Mouse (Mus musculus) ES-E14 (cell line): ENCODE measurements around the gene Shroom3. TPM values are rescaled to one million over a fixed set of nuclear protein-coding genes. Genes with fewer than 3 reads are reported as not detected.

ENCODE experiments used
- DNase-seq: peaks from one replicate; pipeline ENCODE4 v3.0.0-alpha.2; 2013; ENCODE audit warnings: low read depth, low spot score
- H3K27ac ChIP-seq: 2 replicates; pipeline ENCODE4 v1.5.1; 2012; ENCODE audit warnings: low read depth, mild to moderate bottlenecking, low read length, moderate library complexity, mixed read lengths; ENCODE audit not compliant: poor library complexity, insufficient read depth, severe bottlenecking
- H3K36me3 ChIP-seq: 2 replicates; pipeline ENCODE4 v1.6.1; 2012; ENCODE audit warnings: mild to moderate bottlenecking, low read length, moderate library complexity, mixed read lengths; ENCODE audit not compliant: control insufficient read depth, poor library complexity, insufficient read depth, severe bottlenecking
- H3K4me1 ChIP-seq, 2 experiments: fragments of 150-350 bp in 1 of 2; sonication (generic) in 1 of 2; 2 replicates each; pipeline ENCODE4 v1.6.1; 2012; ENCODE audit warnings: low read length in 2 of 2, mild to moderate bottlenecking in 1 of 2, mixed read lengths in 1 of 2; ENCODE audit not compliant: control insufficient read depth in 2 of 2, insufficient read depth in 2 of 2, poor library complexity in 1 of 2
- H3K4me3 ChIP-seq, 2 experiments: fragments of 150-350 bp in 1 of 2; sonication (generic) in 1 of 2; 2 replicates each; pipeline ENCODE4 v1.5.1; 2012; ENCODE audit warnings: low read length in 2 of 2, low read depth in 1 of 2, mild to moderate bottlenecking in 1 of 2, mixed read lengths in 1 of 2; ENCODE audit not compliant: insufficient read depth in 1 of 2, poor library complexity in 1 of 2, severe bottlenecking in 1 of 2
- H3K9ac ChIP-seq: 2 replicates; pipeline ENCODE4 v1.6.1; 2012; ENCODE audit warnings: low read depth, mild to moderate bottlenecking, low read length, mixed read lengths; ENCODE audit not compliant: poor library complexity, insufficient read depth, severe bottlenecking
- H3K9me3 ChIP-seq: fragments of 150-350 bp; sonication (generic); 2 replicates; pipeline ENCODE4 v1.6.1; 2012; ENCODE audit warnings: low read depth, mild to moderate bottlenecking, low read length; ENCODE audit not compliant: control insufficient read depth, insufficient read depth
- CHD2 ChIP-seq: IDR thresholded peaks from 2 replicates; pipeline ENCODE4 v1.6.1; 2014; ENCODE audit warnings: mild to moderate bottlenecking, low read depth, low read length, inconsistent platforms
- HCFC1 ChIP-seq: IDR thresholded peaks from 2 replicates; pipeline ENCODE4 v1.6.1; 2012; ENCODE audit warnings: low read length, inconsistent platforms, borderline replicate concordance; ENCODE audit not compliant: insufficient read depth
- MAFK ChIP-seq: IDR thresholded peaks from 2 replicates; pipeline ENCODE4 v1.6.1; 2014; ENCODE audit warnings: mild to moderate bottlenecking, low read depth, low read length, inconsistent platforms; ENCODE audit not compliant: insufficient read depth
- ZC3H11A ChIP-seq: IDR thresholded peaks from 2 replicates; pipeline ENCODE4 v1.6.1; 2012; ENCODE audit warnings: low read depth, mild to moderate bottlenecking, inconsistent platforms, low read length, borderline replicate concordance
- ZNF384 ChIP-seq: IDR thresholded peaks from 2 replicates; pipeline ENCODE4 v1.6.1; 2012; ENCODE audit warnings: low read depth, low read length, inconsistent platforms
- in situ Hi-C, 2 experiments: fragments of 600-800 bp; cut with MboI; formaldehyde crosslinking; loops; one replicate each; pipeline ENCODE4 v1.15.1; 2025; ENCODE audit warnings: low sequenced_read_pairs in 2 of 2, inconsistent platforms in 1 of 2; ENCODE audit not compliant: unreplicated experiment in 2 of 2
- total RNA-seq: library from RNA; depleted of rRNA; stranded (reverse); fragments of 300-350 nt; gene quantifications from 2 replicates; pipeline ENCODE4 v1.2.3, GENCODE M21; 2012

Gene Shroom3
- total RNA-seq, 1 experiment = 34.1 TPM

GRCm38 (mm10) chr5:92684715-92685460 is 1.7 kb downstream of the Shroom3 start:
- H3K4me1 ChIP-seq = peaks cover 3 to 5% of the 10 kb centered on the region in 2 experiments; a peak in 3 of 4 replicates
- no peaks in the 10 kb centered on the region for H3K36me3 ChIP-seq
- H3K9me3 ChIP-seq = no peaks in the 10 kb centered on the region
- no peak overlapping the region for H3K4me3 ChIP-seq
- H3K27ac ChIP-seq = no peak overlapping the region
- no peak for DNase-seq
- TF ChIP-seq MAFK = peak; percentile 88
- TF ChIP-seq HCFC1 = no peak
- TF ChIP-seq ZNF384 = peak; percentile 59; the same call in 1 of the 2 replicates
- TF ChIP-seq ZC3H11A = no peak
- TF ChIP-seq CHD2 = no peak
- H3K9ac ChIP-seq = no peak overlapping the region
- in situ Hi-C loops = no loop called here

- no peaks in the 10 kb centered on the region for H3K36me3 ChIP-seq
- no peak overlapping the region for H3K27ac ChIP-seq
- DNase-seq = no peak
- H3K4me3 ChIP-seq = no peak overlapping the region
- H3K4me1 ChIP-seq = peaks cover 0 to 5% of the 10 kb centered on the region in 2 experiments; a peak in 1 of 4 replicates
- no peaks in the 10 kb centered on the region for H3K9me3 ChIP-seq
- in situ Hi-C loops = no loop called here
- TF ChIP-seq ZC3H11A (no peak), MAFK (no peak), CHD2 (no peak), ZNF384 (no peak), HCFC1 (no peak)
- H3K9ac ChIP-seq = no peak overlapping the region
Measured at GRCm38 (mm10) chr5:92688124-92688523, 4.9 kb downstream of the Shroom3 start.

- no peaks in the 10 kb centered on the region for H3K36me3 ChIP-seq
- in situ Hi-C loops = no loop called here
- H3K27ac ChIP-seq = no peak overlapping the region
- no peak overlapping the region for H3K4me3 ChIP-seq
- H3K9ac ChIP-seq = no peak overlapping the region
- H3K9me3 ChIP-seq = no peaks in the 10 kb centered on the region
- no peak for DNase-seq
- H3K4me1 ChIP-seq = peaks cover 0 to 4% of the 10 kb centered on the region in 2 experiments; a peak in 1 of 4 replicates
- TF ChIP-seq ZNF384 (no peak), MAFK (no peak), CHD2 (no peak), HCFC1 (no peak), ZC3H11A (no peak)
Measured at GRCm38 (mm10) chr5:92688569-92688968, 5.3 kb downstream of the Shroom3 start.

GRCm38 (mm10) chr5:92692206-92693007 is 9.2 kb downstream of the Shroom3 start:
- no peaks in the 10 kb centered on the region for H3K4me1 ChIP-seq
- no peak overlapping the region for H3K27ac ChIP-seq
- H3K4me3 ChIP-seq = no peak overlapping the region
- DNase-seq = no peak
- H3K9me3 ChIP-seq = no peaks in the 10 kb centered on the region
- H3K36me3 ChIP-seq = no peaks in the 10 kb centered on the region
- TF ChIP-seq ZNF384 = no peak
- TF ChIP-seq HCFC1 = no peak
- in situ Hi-C loops = no loop called here
- no peak overlapping the region for H3K9ac ChIP-seq
